Mouse (Mus musculus) frontal cortex, postnatal 10 days (tissue): ENCODE results near the gene Rps8.

ENCODE experiments used
- DNase-seq, 2 experiments: peaks; one replicate each; pipeline ENCODE4 v3.0.0; 2022; ENCODE audit warnings: low spot score in 2 of 2, mixed read lengths in 1 of 2

Rps8 gene

DNA sequence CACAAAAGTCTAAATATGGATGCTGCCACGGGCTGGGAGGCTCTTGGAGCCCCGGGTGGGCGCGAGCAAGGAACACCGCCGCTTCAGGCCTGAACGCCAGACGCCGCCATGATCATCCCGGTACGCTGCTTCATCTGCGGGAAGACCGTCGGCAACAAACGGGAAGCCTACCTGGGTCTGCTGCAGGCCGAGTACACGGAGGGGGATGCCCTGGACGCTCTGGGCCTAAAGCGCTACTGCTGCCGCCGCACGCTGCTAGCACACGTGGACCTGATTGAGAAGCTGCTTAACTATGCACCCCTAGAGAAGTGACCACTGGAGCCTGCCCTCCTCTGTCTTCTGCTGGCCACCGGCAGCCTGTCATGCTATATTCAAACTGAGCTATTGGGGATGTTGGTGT, 7.2 kb downstream of the Rps8 start:
- DNase-seq, result no peak

DNA sequence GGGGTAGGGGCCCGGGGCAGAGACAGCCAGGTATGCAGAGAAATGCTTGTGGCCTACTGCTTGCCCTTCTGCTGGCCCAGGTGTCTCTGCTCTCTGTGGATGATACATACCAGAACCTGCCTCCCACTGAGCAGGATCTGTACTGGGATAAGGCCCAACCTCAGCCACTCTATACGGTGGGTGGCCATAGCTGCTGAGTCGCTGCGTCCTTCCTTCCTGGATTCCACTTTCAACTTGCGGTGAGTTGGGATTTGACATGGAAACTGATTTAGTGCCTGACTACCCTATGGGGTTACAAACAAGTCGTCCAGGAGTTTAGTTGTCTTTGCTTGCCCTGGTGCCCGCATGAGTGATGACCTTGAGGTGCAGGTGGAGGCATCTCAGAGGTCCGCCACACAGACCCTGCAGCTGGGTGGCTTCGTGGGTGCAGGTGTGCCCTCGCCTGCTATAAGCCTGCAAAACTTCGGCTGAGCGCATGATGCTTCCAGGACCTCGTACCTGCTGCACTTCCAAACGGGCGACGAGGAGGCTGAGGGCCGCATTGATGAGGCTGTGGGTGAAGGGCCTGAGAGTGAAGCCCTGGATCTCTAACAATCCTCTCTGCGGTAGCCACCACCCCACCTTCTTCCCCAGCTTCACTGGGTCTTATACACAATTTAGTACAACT, 7.9 kb downstream of the Rps8 start:
- no peak for DNase-seq

DNA sequence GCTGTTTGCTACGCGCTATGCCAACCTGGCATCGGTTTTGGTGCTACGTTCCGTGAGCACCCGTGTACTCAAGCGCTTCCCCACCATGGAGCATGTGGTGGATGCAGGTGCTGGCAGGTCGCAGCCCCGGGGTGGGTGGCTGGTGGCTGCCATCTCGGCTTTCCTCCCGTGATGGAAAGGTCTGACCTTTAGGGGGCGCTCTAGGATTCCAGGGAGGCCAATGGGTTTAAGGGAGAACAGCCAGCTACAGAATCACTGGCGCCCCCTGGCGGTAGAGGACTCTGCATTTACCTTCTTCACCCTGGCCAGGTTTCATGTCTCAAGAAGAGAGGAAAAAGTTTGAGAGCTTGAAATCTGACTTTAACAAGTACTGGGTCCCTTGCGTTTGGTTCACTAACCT, 9.9 kb downstream of the Rps8 start:
- peak; percentile 58 to 71 for DNase-seq

DNA sequence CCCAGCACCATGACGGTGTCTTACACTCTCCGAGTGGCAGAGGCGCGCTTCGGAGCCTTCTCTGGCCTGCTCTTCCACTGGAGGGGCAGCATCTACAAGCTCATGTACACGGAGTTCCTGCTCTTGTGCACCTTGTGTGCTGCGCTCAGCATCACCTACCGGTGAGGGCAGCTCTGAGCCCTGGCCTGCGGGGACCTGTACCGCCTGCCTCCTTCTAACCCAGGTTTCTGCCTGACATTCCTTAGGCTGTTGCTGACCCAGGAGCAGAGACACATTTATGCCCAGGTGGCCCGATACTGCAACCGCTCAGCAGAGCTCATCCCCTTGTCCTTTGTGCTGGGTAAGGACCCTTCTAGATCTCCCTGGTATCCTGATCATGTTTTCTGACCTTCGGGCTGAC, 10.8 kb downstream of the Rps8 start:
- no peak for DNase-seq

DNA sequence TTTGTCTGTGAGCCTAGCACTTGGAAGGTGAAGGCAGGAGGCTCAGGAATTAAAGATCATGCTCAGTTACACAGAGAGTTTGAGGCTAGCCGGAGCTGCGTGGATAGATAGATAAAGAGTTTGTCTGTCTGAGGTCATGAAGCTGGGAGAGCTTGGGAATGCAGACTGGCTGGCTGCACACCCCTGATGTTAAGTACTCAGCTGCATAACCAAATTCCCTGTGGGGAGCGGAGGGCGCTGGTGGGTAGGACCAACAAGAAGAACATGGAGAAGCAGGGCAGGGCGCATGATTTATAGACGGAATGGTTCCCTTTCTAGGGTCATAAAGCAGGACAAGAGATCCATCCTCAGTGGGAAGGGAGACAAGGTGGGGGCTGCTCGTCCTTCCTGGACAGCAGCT, 13.0 kb downstream of the Rps8 start:
- DNase-seq, result no peak

DNA sequence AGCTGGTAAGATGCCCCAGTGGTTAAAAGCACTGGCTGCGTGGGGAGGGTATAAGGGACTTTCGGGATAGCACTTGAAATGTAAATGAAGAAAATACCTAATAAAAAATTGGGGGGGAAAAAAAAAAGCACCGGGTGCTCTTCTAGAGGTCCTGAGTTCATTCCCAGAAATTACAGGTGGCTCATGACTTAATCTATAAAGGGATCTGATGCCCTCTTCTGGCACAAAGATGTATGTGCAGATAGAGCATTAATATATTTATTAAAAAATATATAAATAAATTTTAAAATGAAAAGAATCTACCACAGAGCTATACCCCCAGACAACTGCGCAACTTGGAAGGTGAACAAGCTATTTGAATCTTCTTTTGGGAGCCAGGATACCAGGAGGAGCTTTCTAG, 15.4 kb downstream of the Rps8 start:
- DNase-seq, result no peak

DNA sequence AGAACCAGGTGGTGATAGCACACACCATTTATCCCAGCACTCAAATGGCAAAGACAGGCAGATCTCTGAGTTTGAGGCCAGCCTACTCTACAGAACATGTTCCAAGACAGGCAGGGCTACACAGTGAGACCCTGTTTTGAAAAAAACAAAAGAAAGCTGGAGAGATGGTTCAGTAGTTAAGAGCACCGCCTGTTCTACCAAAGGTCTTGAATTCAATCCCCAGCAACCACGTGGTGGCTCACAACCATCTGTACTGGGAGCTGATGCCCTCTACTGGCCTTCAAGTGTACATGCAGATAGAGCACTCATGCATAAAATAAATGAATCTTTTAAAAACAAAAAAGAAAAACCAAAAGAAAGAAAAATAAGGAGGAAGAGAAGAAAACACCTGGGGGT, 16.8 kb downstream of the Rps8 start:
- DNase-seq, result no peak

DNA sequence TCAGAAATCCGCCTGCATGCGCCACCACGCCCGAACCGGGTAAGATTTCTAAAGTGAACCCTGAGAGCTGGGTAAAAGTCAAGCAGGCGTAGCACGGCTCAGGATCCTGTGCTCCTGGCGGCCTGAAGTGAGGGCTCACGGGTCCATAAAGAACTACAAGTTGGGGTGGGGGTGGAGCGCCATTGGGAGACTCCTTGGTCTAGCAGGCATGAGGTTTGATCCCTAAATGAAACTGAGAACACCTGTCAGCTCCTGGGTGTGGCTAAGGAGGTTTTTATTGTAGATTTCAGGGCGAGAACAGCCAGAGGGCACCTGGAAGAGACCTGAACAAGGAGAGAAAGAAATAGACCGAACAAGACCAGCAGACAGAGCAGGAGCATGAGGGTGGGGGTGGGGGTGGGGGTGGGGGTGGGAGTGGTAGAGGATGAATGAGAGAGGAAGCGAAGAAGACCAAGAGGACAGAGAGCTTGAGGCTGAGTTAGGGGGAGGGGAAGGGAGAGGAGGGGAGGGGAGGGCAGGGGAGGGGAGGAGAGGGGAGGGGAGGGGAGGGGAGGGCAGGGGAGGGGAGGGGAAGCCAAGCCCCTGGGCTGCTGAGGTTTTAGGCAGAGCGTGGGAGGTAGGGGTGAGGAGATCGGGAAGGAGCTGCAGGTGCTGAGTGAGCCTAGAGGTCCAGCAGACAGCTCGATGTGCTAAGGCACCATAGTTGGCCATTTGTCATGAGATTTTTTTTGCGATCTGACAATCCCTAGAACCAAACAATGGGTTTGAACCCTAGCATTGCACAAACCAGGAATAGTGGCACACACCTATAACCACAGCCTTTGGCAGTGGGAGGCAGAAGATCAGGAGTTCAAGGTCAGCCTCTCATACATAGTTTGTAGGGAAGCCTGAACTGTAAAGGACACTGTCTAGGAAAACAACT, 17.5 kb downstream of the Rps8 start:
- DNase-seq, result no peak

DNA sequence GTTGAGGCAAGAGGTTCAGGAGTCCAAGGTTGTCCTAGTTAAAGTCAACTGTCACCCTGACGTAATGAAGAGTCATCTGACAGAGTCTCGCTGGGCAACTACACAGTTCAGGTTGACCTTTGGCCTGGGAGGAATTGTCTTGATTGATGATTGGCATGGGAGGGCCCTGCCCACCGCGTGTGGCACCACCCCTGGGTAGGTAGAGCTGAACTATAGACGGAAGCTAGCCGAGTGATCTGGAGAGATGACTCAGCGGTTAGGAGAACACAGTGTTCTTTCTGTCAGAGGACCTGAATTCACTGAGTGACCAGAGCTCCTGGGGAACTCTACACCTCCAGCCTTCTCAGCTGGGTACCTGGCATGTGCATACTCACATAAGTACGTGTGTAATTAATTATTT, 20.0 kb downstream of the Rps8 start:
- DNase-seq, result no peak

DNA sequence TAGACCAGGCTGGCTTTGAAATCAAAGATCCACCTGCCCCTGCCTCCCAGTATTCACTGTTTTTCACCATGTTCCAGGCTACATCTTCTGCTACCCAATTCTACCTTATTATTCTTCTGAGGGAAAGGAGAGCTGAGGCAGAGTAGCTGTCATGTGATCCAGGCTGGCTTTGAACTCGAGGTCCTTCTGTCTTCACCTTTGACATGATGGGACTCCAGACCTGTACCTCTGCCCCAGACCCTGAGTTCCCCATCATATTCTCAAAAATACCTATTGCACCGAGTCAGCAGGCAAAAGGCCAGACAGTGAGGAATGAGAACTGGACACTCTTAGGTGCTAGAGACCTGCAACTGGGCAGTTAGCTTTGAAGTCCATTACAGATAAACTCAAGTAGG, 21.4 kb downstream of the Rps8 start:
- DNase-seq, result no peak

DNA sequence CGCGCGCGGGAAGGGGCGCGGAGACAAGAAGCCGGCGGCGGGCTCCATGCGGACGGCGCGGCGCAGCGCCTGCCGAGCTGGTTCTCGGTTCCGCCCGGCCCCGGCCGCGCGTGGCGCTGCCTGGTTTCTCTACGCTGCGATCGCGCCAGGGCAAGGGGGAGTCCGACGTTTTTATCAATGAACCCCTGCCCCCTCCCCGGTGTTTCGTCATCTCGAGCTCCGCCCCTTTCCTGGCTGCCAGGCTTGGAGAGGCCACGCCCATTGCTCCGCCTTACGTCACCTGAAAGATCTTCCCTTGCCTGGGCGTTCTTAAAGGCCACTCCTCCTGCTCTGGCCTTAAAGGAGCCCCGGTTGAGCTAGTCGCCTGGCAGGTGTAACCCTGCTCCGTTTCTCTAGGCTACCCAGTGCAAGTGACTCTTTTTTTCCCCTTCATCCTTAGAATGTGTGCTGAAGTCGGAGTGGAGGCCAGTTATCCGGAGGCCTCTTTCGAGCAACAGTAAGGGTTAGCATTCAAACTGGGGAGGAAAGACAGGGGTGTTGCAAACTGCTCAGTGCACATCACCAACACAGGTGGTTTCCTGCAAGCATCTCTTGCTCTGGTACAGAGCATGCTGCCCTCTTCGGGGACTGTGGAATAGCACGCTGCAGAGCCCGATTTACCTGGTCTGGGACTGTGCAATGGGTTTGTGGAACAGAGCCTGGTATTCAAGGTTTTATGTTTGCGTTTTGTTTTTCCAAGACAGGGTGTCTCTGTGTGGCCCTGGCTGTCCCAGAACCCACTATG, 22.0 kb downstream of the Rps8 start, which contains the start of gene Plk3:
Plk3 (minus strand) TSS at position 147 of the 784 bp plus-strand sequence.
- DNase-seq, result peak; percentile 93 to 97

DNA sequence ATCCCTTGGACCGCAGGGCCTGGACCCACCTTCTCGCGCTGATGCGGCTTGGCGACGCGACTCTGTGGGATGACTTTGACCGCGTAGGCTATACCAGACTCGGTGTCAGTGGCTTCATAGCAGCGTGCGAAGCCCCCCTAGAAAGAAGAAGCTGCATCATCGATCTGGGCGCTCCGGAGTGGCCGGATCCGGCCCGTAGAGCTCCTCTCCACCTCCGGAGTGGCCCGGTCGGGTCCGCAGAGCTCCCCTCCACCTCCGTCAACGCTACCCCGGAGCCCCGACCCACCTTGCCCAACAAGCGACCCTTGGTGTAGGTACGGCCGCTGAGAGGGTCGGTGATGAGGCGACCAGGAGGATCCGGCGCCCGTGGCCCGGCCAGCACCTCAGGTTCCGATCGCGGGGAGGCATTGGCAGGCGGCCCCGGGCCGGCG, 22.7 kb downstream of the Rps8 start:
- DNase-seq, result no peak

DNA sequence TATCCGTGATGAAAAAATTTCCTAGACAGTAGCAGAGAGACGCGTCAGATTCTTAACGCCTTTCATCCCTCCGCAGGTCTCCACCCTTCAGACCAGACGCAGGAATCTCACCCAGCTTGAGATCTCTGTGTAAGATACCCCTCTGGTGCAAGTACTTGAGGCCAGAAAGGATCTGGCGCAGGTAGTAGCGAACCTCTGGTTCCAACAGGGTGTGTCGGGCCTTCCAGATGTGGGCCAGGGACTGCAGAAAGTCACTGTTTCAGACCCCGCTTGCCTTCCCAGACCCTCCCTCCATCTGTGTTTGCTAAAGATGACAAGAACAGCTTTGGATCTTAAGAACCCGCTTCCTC, 23.3 kb downstream of the Rps8 start:
- no peak for DNase-seq

DNA sequence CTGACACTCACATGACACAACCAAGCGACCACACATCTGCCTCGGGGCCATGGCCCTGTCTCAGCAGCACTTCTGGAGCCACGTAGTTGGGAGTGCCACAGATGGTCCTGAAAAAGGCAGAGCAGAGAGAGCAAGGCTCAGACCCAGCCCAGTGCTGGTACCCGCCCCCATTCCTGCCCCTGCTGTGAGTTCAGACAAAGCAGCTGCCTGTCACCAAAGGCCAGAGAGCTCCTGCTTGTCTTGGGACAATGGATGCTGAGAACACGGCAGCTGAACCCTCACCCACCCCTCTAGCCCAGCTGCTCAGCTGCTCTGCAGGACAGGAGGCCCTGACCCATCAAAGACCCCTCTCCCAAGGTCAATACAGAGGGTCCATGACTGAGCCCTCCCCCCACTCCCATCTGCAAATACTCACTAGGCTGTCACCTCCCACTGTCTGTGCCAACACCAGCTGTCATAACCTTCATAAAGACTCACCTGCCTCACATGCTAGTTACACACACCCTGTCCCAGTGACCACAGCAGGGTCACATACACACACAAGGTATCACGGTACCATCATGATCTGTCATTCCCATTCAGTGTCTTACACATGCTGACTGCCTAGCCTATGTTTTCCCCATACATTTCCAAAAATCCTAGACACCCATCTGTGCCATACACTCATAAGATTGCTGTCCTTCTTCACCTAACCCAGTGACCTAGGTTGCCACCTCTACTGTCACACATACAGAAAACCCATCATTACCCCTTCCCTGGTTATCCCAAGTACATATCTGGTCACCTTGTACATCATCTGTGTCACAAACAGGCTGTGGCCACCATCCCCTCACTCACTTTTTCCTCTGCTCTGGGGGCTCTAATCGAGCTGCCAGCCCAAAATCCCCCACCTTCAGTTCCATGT, 23.9 kb downstream of the Rps8 start:
- DNase-seq, result no peak

DNA sequence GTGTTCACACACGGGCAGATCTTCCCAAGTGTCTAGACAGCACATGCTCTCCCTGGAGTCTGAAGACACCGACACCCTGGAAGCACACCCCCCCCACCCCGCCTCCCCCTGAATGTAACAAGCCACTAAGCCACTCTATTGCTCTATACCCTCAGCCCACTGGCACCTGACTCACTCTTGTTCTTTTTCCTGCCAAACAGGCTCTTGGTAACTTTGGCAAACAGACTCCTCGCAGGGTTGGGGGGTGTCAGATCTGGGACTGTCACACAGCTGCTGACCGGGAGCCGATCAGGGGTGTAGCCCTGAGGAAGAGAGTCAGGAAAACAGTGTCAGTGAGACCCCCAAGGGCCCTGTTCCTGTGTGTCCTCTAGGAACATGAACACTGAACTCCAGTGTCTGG, 24.8 kb downstream of the Rps8 start:
- DNase-seq, result no peak

DNA sequence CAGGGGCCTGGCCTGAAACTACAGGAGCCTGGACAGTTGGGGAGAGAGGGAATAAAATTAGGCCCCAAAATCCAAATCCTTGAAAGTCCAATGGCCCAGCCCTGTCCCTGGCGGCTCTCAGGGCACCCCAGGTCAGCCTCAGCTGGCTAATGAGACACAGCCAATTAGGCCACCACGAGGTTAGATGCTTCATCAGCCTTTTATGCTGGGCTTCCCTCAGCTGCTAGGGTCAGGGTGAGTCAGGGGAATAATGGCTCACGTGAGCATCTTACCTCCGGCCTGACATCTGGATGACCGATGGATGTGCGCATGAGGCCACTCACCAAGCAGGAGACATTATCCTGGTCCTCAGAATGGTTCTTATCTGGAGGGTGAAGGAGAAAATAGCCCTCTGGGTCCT, 25.3 kb downstream of the Rps8 start:
- no peak for DNase-seq

DNA sequence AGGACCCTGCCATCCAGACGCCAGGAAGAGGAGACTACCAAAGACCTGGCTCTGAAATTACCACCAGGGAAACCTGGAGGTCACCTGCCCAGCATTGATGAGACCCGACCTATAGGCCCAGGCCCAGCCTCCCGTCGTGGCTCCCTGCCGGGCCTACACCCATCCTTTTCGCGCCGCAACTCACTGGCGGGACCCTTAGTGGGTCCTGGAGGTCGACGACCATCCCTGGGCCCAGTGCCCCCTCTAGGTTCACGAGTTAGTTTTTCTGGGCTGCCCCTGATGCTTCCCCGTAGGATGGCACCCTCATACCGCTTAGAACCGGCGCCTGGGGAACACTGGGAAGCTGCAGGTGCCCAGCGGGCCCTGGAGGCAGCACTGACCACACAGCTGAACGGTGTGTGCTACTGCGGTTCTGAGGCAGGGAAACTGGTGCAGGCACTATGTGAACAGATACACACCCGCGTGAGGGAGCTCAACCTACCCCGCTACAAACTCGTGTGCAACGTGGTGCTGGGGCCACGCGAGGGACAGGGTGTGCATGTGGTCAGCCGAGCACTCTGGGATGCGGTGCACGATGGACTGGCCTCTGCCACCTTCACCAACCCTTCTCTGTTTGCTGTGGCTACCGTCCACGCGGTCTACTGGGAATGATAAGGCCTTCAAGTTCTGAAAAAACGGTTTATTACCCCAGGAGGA, 27.9 kb downstream of the Rps8 start:
- DNase-seq, result no peak

DNA sequence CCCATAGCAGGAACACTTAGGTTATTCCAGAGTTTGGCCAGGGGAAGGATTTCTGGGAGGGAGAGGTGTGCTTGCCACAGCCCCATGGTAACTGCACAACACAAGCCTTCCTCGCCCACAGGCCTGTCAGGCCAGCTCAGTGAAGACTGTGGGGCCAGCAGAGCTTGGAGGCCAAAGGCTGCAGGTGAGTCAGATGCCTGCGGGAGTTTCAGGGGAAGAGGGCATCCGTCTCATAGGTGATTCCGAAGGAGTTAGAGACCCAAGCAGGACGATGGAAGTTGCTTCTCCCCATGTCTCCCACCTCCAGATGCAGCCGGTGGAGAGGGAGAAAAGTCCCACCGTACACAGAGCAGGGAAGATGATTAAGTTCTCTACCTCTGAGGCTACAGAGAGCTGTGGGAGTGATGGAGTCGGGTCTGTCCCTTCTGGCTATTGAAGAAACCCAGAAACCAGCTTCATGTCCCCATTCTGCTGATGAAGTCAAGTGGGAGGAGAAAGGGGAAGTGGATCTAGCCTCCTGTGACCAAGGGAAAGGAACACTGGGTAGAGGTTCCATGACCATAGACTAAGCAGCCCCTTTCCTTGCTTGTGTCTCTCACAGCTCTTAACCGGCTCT, 29.3 kb downstream of the Rps8 start, which contains the start of gene Tctex1d4:
Tctex1d4 (plus strand) TSS at position 120 of the 616 bp plus-strand sequence.
- DNase-seq, result no peak

DNA sequence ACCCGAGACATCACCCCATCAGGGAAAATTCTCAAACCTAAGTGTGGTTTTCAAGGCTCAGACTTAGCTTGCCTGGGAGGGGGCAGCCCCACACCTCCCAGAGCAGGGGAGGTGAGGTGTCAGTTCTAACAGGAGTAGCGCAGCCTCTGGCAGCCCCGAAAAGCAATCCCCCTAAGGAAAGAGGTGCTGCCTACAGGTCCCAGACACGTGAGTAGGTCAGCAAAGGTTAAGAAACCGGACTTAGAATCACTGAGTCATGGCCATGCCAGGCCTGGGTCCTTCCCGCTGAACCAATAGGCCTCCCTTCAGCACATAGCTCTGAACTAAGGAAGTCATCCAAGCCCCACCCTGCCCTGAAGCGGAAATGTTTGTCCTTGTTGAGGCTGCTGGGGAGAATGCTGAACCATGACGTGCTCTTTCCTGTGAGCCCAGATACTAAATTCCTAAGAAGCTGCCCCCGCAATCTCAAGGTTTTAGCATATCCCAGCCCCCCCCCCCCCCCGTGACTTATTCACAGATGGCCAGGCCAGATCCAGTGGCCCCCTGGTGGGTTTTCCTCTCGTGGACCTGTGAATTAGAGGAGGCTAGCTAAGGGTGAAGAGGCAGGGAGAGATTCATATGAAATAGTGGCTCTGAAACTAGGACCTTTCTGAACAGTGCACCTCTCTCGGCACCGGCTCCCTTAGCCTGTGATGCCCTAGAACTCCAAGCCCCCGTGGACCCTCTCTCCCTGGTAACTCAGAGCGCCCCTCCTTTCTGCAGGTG, 30.0 kb downstream of the Rps8 start:
- peak; percentile 49 to 61 for DNase-seq
